Mouse (Mus musculus): ENCODE results near the gene Sst. TPM values are rescaled to one million over a fixed set of nuclear protein-coding genes. Genes with fewer than 3 reads are reported as not detected.
"Not testable (repeated sequence)": the region's sequence is repeated elsewhere in the genome, so short reads cannot be mapped to it uniquely, and the experiment has no call there.

The Sst gene
- total and polyA plus RNA-seq, 2 experiments from 2014 or later: 464 to 510 TPM

GRCm38 (mm10) chr16:23922906-23923305 lies 32.1 kb upstream of the Sst start:
- H3K27ac ChIP-seq (ENCODE audit: low read depth, low read length): no peak overlapping the region
- no peak overlapping the region for H3K9ac ChIP-seq (replicated peaks; ENCODE audit: low read length, poor library complexity, severe bottlenecking)
- H3K27me3 ChIP-seq (ENCODE audit: insufficient read depth, low read length): no peaks in the 10 kb centered on the region
- no peak for TF ChIP-seq CTCF (IDR thresholded peaks at IDR 0.05)
- no peak overlapping the region for H3K4me3 ChIP-seq (ENCODE audit: low read depth, low read length)
- H3K9me3 ChIP-seq (ENCODE audit: low read length): no peaks in the 10 kb centered on the region
- DNase-seq (ENCODE audit: low spot score): no peak
- no peak for ATAC-seq (ENCODE audit: low FRiP score)
- no peaks in the 10 kb centered on the region for H3K4me1 ChIP-seq (ENCODE audit: insufficient read depth, low read length)
- no peaks in the 10 kb centered on the region for H3K36me3 ChIP-seq (ENCODE audit: insufficient read depth, low read length)
- H3K4me2 ChIP-seq (ENCODE audit: low read depth, low read length, poor library complexity, severe bottlenecking): no peak overlapping the region
- WGBS: 89% methylated on average over 1 of the region's 1 CpGs

GRCm38 (mm10) chr16:23921697-23922096 lies 30.9 kb upstream of the Sst start:
- DNase-seq (ENCODE audit: low spot score): no peak
- Histone ChIP-seq H3K4me1 (ENCODE audit: insufficient read depth, low read length) (no peaks in the 10 kb centered on the region), H3K36me3 (ENCODE audit: insufficient read depth, low read length) (no peaks in the 10 kb centered on the region), H3K27me3 (ENCODE audit: insufficient read depth, low read length) (no peaks in the 10 kb centered on the region), H3K4me2 (ENCODE audit: low read depth, low read length, poor library complexity, severe bottlenecking) (no peak overlapping the region), H3K9me3 (ENCODE audit: low read length) (no peaks in the 10 kb centered on the region), H3K4me3 (ENCODE audit: low read depth, low read length) (no peak overlapping the region), H3K9ac (replicated peaks; ENCODE audit: low read length, poor library complexity, severe bottlenecking) (no peak overlapping the region), H3K27ac (ENCODE audit: low read depth, low read length) (no peak overlapping the region)
- WGBS: 77% methylated on average over 5 of the region's 5 CpGs
- TF ChIP-seq CTCF (IDR thresholded peaks at IDR 0.05): no peak
- ATAC-seq (ENCODE audit: low FRiP score): no peak

DNA sequence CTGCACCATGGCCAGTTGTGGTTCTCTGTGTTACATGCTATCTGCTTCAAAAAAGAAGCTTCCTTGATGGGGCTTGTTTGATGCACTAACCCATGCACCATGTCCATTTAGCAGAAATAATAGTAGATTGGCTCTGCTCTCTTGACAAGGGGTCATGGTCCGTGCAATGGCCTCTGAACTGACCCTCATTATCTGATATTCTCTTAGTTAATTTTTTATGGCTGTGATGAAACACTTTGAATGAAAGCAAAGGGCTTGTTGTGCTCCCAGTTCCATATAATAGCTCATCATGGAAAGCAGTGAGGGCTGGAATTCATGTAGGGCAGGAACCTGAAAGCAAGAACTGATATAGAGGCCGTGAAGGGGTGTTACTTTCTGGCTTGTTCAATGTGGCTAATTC lies 28.7 kb upstream of the Sst start:
- Histone ChIP-seq H3K36me3 (ENCODE audit: insufficient read depth, low read length) (no peaks in the 10 kb centered on the region), H3K9me3 (ENCODE audit: low read length) (no peaks in the 10 kb centered on the region), H3K9ac (replicated peaks; ENCODE audit: low read length, poor library complexity, severe bottlenecking) (no peak overlapping the region), H3K27me3 (ENCODE audit: insufficient read depth, low read length) (no peaks in the 10 kb centered on the region), H3K4me1 (ENCODE audit: insufficient read depth, low read length) (no peaks in the 10 kb centered on the region), H3K4me3 (ENCODE audit: low read depth, low read length) (no peak overlapping the region), H3K4me2 (ENCODE audit: low read depth, low read length, poor library complexity, severe bottlenecking) (no peak overlapping the region), H3K27ac (ENCODE audit: low read depth, low read length) (no peak overlapping the region)
- ATAC-seq (ENCODE audit: low FRiP score) (no peak), DNase-seq (ENCODE audit: low spot score) (no peak)
- 91% methylated on average over 2 of the region's 2 CpGs for WGBS
- TF ChIP-seq CTCF (IDR thresholded peaks at IDR 0.05): no peak

GRCm38 (mm10) chr16:23913401-23913800 lies 22.6 kb upstream of the Sst start:
- Histone ChIP-seq H3K9ac (replicated peaks; ENCODE audit: low read length, poor library complexity, severe bottlenecking) (no peak overlapping the region), H3K36me3 (ENCODE audit: insufficient read depth, low read length) (no peaks in the 10 kb centered on the region), H3K4me3 (ENCODE audit: low read depth, low read length) (no peak overlapping the region), H3K4me1 (ENCODE audit: insufficient read depth, low read length) (no peaks in the 10 kb centered on the region), H3K27ac (ENCODE audit: low read depth, low read length) (no peak overlapping the region), H3K9me3 (ENCODE audit: low read length) (no peaks in the 10 kb centered on the region), H3K27me3 (ENCODE audit: insufficient read depth, low read length) (no peaks in the 10 kb centered on the region), H3K4me2 (ENCODE audit: low read depth, low read length, poor library complexity, severe bottlenecking) (no peak overlapping the region)
- WGBS: 42% methylated on average over 3 of the region's 3 CpGs
- DNase-seq (ENCODE audit: low spot score) (no peak), ATAC-seq (ENCODE audit: low FRiP score) (no peak)
- TF ChIP-seq CTCF (IDR thresholded peaks at IDR 0.05): no peak

DNA sequence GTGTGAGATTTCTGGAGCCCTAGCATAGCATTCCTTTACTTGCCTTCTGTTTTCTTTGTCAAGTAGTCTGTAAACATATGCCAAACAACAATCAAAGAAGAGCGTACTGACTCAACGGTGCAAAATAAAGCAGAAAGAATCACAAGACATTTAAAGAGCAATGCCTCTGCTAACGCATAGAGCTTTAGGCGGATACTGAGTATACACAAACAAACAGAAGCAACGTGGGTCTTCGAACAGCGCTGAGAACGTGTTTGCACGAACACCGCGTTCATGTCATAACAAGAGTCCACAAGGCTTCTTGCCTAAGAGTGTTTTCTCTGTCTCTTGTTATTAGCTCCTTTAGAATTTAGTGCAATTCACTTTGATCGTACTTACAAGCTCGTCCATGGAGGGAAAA lies 22.0 kb upstream of the Sst start:
- DNase-seq (ENCODE audit: low spot score) (no peak), ATAC-seq (ENCODE audit: low FRiP score) (no peak)
- TF ChIP-seq CTCF (IDR thresholded peaks at IDR 0.05): no peak
- H3K27ac ChIP-seq (ENCODE audit: low read depth, low read length): no peak overlapping the region
- H3K36me3 ChIP-seq (ENCODE audit: insufficient read depth, low read length): no peaks in the 10 kb centered on the region
- no peak overlapping the region for H3K4me2 ChIP-seq (ENCODE audit: low read depth, low read length, poor library complexity, severe bottlenecking)
- H3K4me3 ChIP-seq (ENCODE audit: low read depth, low read length): no peak overlapping the region
- H3K4me1 ChIP-seq (ENCODE audit: insufficient read depth, low read length): no peaks in the 10 kb centered on the region
- H3K9me3 ChIP-seq (ENCODE audit: low read length): no peaks in the 10 kb centered on the region
- 71% methylated on average over 13 of the region's 13 CpGs for WGBS
- H3K27me3 ChIP-seq (ENCODE audit: insufficient read depth, low read length): no peaks in the 10 kb centered on the region
- H3K9ac ChIP-seq (replicated peaks; ENCODE audit: low read length, poor library complexity, severe bottlenecking): no peak overlapping the region

GRCm38 (mm10) chr16:23909015-23909354 lies 18.2 kb upstream of the Sst start:
- H3K4me3 ChIP-seq (ENCODE audit: low read depth, low read length); ATAC-seq (ENCODE audit: low FRiP score); H3K9me3 ChIP-seq (ENCODE audit: low read length); DNase-seq (ENCODE audit: low spot score); H3K36me3 ChIP-seq (ENCODE audit: insufficient read depth, low read length); H3K4me1 ChIP-seq (ENCODE audit: insufficient read depth, low read length); H3K27me3 ChIP-seq (ENCODE audit: insufficient read depth, low read length); H3K9ac ChIP-seq (replicated peaks; ENCODE audit: low read length, poor library complexity, severe bottlenecking); H3K4me2 ChIP-seq (ENCODE audit: low read depth, low read length, poor library complexity, severe bottlenecking); H3K27ac ChIP-seq (ENCODE audit: low read depth, low read length): not testable (repeated sequence)
- WGBS: 75% methylated on average over 3 of the region's 3 CpGs

DNA sequence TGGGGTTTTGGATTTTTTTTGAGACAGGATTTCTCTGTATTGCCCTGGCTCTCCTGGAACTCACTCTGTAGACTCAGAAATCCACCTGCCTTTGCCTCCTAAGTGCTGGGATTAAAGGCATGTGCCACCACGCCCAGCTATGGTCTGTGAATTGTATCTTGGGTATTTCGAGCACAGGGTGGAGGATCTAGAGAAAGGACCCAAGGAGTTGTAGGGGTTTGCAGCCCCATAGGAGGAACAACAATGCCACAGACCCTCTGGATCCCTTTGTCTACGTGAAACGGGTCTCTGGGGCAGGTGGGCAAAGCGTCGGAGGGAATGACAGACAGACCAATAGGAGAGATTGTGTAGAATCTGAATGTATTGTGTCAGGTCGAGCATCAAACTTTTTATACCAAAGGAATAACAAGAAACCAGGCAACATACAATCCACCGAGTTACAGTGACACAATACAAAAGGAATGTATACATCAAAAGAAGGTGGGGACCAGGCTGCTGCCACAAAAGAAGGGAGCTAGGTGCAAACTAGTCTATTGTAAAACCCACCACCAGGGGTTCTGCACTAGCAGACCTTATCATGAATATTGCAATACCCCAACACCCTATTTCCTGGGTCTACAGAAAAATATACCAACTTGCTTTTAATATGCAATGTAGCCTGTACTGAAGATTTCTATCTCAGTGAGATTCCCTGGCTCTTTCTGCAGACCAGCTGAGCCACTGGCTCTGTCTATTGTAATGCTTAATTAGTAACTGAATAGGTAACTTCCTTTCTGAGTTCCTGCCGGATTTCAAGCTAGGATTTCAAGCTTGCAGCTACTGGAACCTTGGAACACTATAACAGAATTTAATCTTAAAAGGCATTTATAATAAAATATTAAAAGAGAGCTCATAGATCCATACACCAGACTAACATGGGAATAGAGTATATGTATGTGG lies 17.6 kb upstream of the Sst start:
- ATAC-seq (ENCODE audit: low FRiP score); H3K9me3 ChIP-seq (ENCODE audit: low read length); H3K9ac ChIP-seq (replicated peaks; ENCODE audit: low read length, poor library complexity, severe bottlenecking); H3K4me1 ChIP-seq (ENCODE audit: insufficient read depth, low read length); H3K4me3 ChIP-seq (ENCODE audit: low read depth, low read length); H3K27ac ChIP-seq (ENCODE audit: low read depth, low read length); H3K4me2 ChIP-seq (ENCODE audit: low read depth, low read length, poor library complexity, severe bottlenecking); H3K27me3 ChIP-seq (ENCODE audit: insufficient read depth, low read length); DNase-seq (ENCODE audit: low spot score); H3K36me3 ChIP-seq (ENCODE audit: insufficient read depth, low read length): not testable (repeated sequence)
- WGBS: 84% methylated on average over 9 of the region's 9 CpGs

DNA sequence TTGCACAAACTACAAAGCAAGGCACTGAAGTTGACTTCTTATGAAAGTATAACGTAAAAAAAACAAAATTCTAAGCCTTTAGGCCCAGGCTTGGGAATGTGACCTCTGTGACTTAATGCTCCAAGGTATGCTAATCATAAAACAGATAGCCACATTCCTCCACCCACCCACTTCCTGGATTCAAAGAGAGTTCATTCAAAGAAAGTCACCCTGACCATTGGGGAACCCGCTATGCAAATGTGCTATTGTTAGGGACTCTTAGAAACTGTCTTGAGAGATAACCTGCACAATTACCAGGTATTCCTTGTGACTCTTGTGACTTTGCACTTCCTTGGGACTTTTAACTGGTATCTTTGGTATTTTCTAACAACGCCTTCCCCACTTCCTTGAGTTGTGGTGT lies 15.8 kb upstream of the Sst start:
- H3K4me3 ChIP-seq (ENCODE audit: low read depth, low read length); H3K4me2 ChIP-seq (ENCODE audit: low read depth, low read length, poor library complexity, severe bottlenecking); H3K4me1 ChIP-seq (ENCODE audit: insufficient read depth, low read length); DNase-seq (ENCODE audit: low spot score); H3K9me3 ChIP-seq (ENCODE audit: low read length); ATAC-seq (ENCODE audit: low FRiP score); H3K27me3 ChIP-seq (ENCODE audit: insufficient read depth, low read length); H3K9ac ChIP-seq (replicated peaks; ENCODE audit: low read length, poor library complexity, severe bottlenecking); H3K36me3 ChIP-seq (ENCODE audit: insufficient read depth, low read length); H3K27ac ChIP-seq (ENCODE audit: low read depth, low read length): not testable (repeated sequence)
- WGBS: 90% methylated on average over 3 of the region's 3 CpGs

All from midbrain, postnatal 0 days (tissue).